Mouse (Mus musculus): ENCODE data around the gene Rassf6. TPM values are rescaled to one million over a fixed set of nuclear protein-coding genes. Genes with fewer than 3 reads are reported as not detected.
A peak's percentile ranks its signal among the peaks of the same experiment; 100 is the strongest.

The Rassf6 gene
- total RNA-seq (2021), result under 1 TPM; 0.74 to 0.96 TPM
- long read RNA-seq, experiment 1, result 0 reads
- long read RNA-seq, experiment 2, partial matches to known transcripts, result 0 of 1 reads
- long read RNA-seq, experiment 2, other reads (novel, unspliced or antisense), result 1 of 1 reads

GRCm38 (mm10) chr5:90640286-90641217 lies at the start of gene Rassf6:
TSS of gene Rassf6 (minus strand) at chr5:90640657.
- H3K27ac ChIP-seq, result no peak within 1 kb of the TSS
- peak within 1 kb of the TSS; percentile 52 for H3K4me3 ChIP-seq
- TF ChIP-seq CTCF (conservative IDR thresholded peaks at IDR 0.05), result no peak
- DNase-seq (ENCODE audit: low spot score in 2 of 2), result no peak

- no peak overlapping the region for H3K27ac ChIP-seq
- no peak for TF ChIP-seq CTCF (conservative IDR thresholded peaks at IDR 0.05)
- no peak for DNase-seq (ENCODE audit: low spot score in 2 of 2)
- no peak overlapping the region for H3K4me3 ChIP-seq
Measured at GRCm38 (mm10) chr5:90689426-90690128, 49.1 kb upstream of the Rassf6 start.

- no peak overlapping the region for H3K27ac ChIP-seq
- no peak for DNase-seq (ENCODE audit: low spot score in 2 of 2)
- H3K4me3 ChIP-seq, result no peak overlapping the region
- TF ChIP-seq CTCF (conservative IDR thresholded peaks at IDR 0.05), result no peak
Measured at GRCm38 (mm10) chr5:90687913-90688312, 47.5 kb upstream of the Rassf6 start.

GRCm38 (mm10) chr5:90684994-90685393 lies 44.5 kb upstream of the Rassf6 start:
- no peak overlapping the region for H3K4me3 ChIP-seq
- no peak for DNase-seq (ENCODE audit: low spot score in 2 of 2)
- no peak overlapping the region for H3K27ac ChIP-seq
- no peak for TF ChIP-seq CTCF (conservative IDR thresholded peaks at IDR 0.05)

- no peak for TF ChIP-seq CTCF (conservative IDR thresholded peaks at IDR 0.05)
- Histone ChIP-seq H3K27ac (no peak overlapping the region), H3K4me3 (no peak overlapping the region)
- DNase-seq (ENCODE audit: low spot score in 2 of 2), result peak in 1 of 2 experiments; percentile 7
Measured at GRCm38 (mm10) chr5:90681842-90682241, 41.4 kb upstream of the Rassf6 start.

GRCm38 (mm10) chr5:90677560-90677959 lies 37.1 kb upstream of the Rassf6 start:
- no peak overlapping the region for H3K27ac ChIP-seq
- no peak overlapping the region for H3K4me3 ChIP-seq
- no peak for TF ChIP-seq CTCF (conservative IDR thresholded peaks at IDR 0.05)
- no peak for DNase-seq (ENCODE audit: low spot score in 2 of 2)

GRCm38 (mm10) chr5:90661852-90662251 lies 21.4 kb upstream of the Rassf6 start:
- Histone ChIP-seq H3K4me3 (no peak overlapping the region), H3K27ac (no peak overlapping the region)
- no peak for DNase-seq (ENCODE audit: low spot score in 2 of 2)
- no peak for TF ChIP-seq CTCF (conservative IDR thresholded peaks at IDR 0.05)

- peak; percentile 94 for TF ChIP-seq CTCF (conservative IDR thresholded peaks at IDR 0.05)
- no peak overlapping the region for H3K4me3 ChIP-seq
- DNase-seq (ENCODE audit: low spot score in 2 of 2), result peak; percentile 8 to 74
- H3K27ac ChIP-seq, result no peak overlapping the region
Measured at GRCm38 (mm10) chr5:90661436-90661835, 21.0 kb upstream of the Rassf6 start.

- no peak for DNase-seq (ENCODE audit: low spot score in 2 of 2)
- Histone ChIP-seq H3K27ac (no peak overlapping the region), H3K4me3 (no peak overlapping the region)
- TF ChIP-seq CTCF (conservative IDR thresholded peaks at IDR 0.05), result no peak
Measured at GRCm38 (mm10) chr5:90660411-90660810, 20.0 kb upstream of the Rassf6 start.

- no peak overlapping the region for H3K4me3 ChIP-seq
- TF ChIP-seq CTCF (conservative IDR thresholded peaks at IDR 0.05), result no peak
- DNase-seq (ENCODE audit: low spot score in 2 of 2), result no peak
- H3K27ac ChIP-seq, result no peak overlapping the region
Measured at GRCm38 (mm10) chr5:90656681-90657080, 16.2 kb upstream of the Rassf6 start.

- no peak for DNase-seq (ENCODE audit: low spot score in 2 of 2)
- H3K27ac ChIP-seq, result no peak overlapping the region
- no peak for TF ChIP-seq CTCF (conservative IDR thresholded peaks at IDR 0.05)
- no peak overlapping the region for H3K4me3 ChIP-seq
Measured at GRCm38 (mm10) chr5:90655891-90656290, 15.4 kb upstream of the Rassf6 start.

- no peak for TF ChIP-seq CTCF (conservative IDR thresholded peaks at IDR 0.05)
- Histone ChIP-seq H3K27ac (no peak overlapping the region), H3K4me3 (no peak overlapping the region)
- no peak for DNase-seq (ENCODE audit: low spot score in 2 of 2)
Measured at GRCm38 (mm10) chr5:90654798-90655197, 14.3 kb upstream of the Rassf6 start.

- DNase-seq (ENCODE audit: low spot score in 2 of 2), result peak; percentile 50 to 78
- Histone ChIP-seq H3K4me3 (no peak overlapping the region), H3K27ac (no peak overlapping the region)
- TF ChIP-seq CTCF (conservative IDR thresholded peaks at IDR 0.05), result peak; percentile 97
Measured at GRCm38 (mm10) chr5:90652724-90653123, 12.3 kb upstream of the Rassf6 start.

Measured in layer of hippocampus, adult 2 months (tissue).